Mouse (Mus musculus) intestine, embryonic 16.5 days (tissue): ENCODE measurements around the gene Kank1. TPM values are rescaled to one million over a fixed set of nuclear protein-coding genes. Genes with fewer than 3 reads are reported as not detected.

Experiments
- ATAC-seq: fragments of 200-750 bp; cut with Nextera tagmentation; 2 replicates; pipeline ENCODE4 v1.8.0; 2017; ENCODE audit warnings: moderate TSS enrichment, moderate library complexity
- H3K27ac ChIP-seq: fragments of 300-500 bp; sonication (generic); 2 replicates; pipeline ENCODE4 v1.5.1; 2014; ENCODE audit warnings: mild to moderate bottlenecking, low read length
- H3K27me3 ChIP-seq: fragments of 300-500 bp; sonication (generic); replicated peaks from 2 replicates; pipeline ENCODE4 v1.6.1; 2014; ENCODE audit warnings: low read length, control low read depth, mixed read lengths; ENCODE audit not compliant: control insufficient read depth, insufficient read depth
- H3K36me3 ChIP-seq: fragments of 300-500 bp; sonication (generic); 2 replicates; pipeline ENCODE4 v1.6.1; 2014; ENCODE audit warnings: low read length, control low read depth; ENCODE audit not compliant: control insufficient read depth, insufficient read depth
- H3K4me1 ChIP-seq: fragments of 300-500 bp; sonication (generic); 2 replicates; pipeline ENCODE4 v1.6.1; 2014; ENCODE audit warnings: low read length, control low read depth, mixed read lengths; ENCODE audit not compliant: control insufficient read depth, insufficient read depth
- H3K4me2 ChIP-seq: fragments of 300-500 bp; sonication (generic); 2 replicates; pipeline ENCODE4 v1.6.1; 2014; ENCODE audit warnings: low read depth, low read length, control low read depth
- H3K4me3 ChIP-seq: fragments of 300-500 bp; sonication (generic); 2 replicates; pipeline ENCODE4 v1.5.1; 2014; ENCODE audit warnings: mild to moderate bottlenecking, low read length
- H3K9ac ChIP-seq: fragments of 300-500 bp; sonication (generic); 2 replicates; pipeline ENCODE4 v1.6.1; 2014; ENCODE audit warnings: low read depth, low read length
- H3K9me3 ChIP-seq: fragments of 300-500 bp; sonication (generic); 2 replicates; pipeline ENCODE4 v1.6.1; 2016; ENCODE audit warnings: low read length, control low read depth; ENCODE audit not compliant: control insufficient read depth
- WGBS: fragments of 180-500 bp; shearing (Covaris S2); extraction: QIAGEN DNeasy Blood & Tissue Kit; methylation state at CpG from one replicate; pipeline ENCODE4 v1.1.7; 2014; 5-methylcytosine and 5-hydroxymethylcytosine counted together
- polyA plus RNA-seq: library from polyadenylated mRNA; unstranded; fragments of >200 nt; fragmentation: Nextera tagmentation; extraction: Ambion mirVana; gene quantifications from 2 replicates; pipeline ENCODE4 v1.2.1, GENCODE M21; 2015

Kank1 gene
- polyA plus RNA-seq, 1 experiment from 2014 or later, result 16.1 TPM

DNA sequence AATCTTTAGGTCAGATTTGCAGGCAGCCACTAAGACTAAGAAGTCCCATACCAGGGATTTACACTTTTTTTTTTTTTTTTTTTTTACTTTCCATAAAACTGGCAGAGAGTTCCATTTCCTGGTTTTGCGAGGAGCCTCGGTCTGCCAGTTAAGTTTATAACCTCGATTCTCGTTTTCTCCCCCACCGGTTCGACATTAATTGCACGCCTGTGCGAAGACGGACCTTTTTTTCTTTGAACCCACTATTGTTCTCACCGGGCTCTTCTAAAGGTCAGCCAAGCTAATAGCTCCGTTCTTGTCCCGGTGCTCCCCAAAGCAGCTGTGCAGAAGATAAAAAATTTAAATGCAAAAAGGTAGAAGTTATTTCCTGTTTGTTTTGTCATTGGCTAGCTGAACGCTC lies 12.5 kb downstream of the Kank1 start:
- Histone ChIP-seq H3K4me3 (no peak overlapping the region), H3K27ac (no peak overlapping the region), H3K9ac (no peak overlapping the region), H3K4me2 (peak overlapping the region; percentile 33; the same call in 1 of the 2 replicates), H3K36me3 (no peaks in the 10 kb centered on the region), H3K27me3 (no peaks in the 10 kb centered on the region), H3K9me3 (no peaks in the 10 kb centered on the region), H3K4me1 (peaks cover 17% of the 10 kb centered on the region)
- 40% methylated on average over 13 of the region's 13 CpGs for WGBS
- 0 out of 2 replicates have a peak, but pooled peaks have one; percentile 41 for ATAC-seq

DNA sequence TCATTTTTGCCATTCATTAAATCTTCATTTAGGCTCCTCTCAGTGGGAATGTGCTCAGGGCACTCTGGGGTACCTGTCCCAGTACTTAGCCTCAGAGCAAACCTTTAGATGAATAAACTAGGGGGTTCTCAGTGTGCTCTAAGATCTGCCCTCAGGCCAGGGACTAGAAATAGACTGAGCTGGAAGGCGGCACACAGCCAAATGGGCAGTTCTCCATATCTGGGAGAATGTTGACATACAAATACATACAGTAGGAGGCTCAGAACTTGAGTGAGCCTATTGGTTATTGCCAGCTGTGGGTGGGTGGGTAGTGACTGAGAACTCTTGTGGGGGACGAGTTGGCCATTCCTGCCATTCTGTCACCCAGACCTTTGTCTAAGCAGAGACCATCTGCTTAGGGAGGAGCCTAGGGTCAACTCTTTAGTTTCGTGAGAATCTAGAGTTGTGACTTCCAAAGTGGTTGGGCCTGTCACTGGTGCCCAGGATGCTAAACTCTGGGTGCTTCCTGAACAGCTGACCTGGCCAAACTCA lies 14.9 kb downstream of the Kank1 start:
- H3K9ac ChIP-seq, result no peak overlapping the region
- H3K27ac ChIP-seq, result no peak overlapping the region
- no peak for ATAC-seq
- H3K27me3 ChIP-seq, result no peaks in the 10 kb centered on the region
- H3K4me3 ChIP-seq, result no peak overlapping the region
- H3K4me1 ChIP-seq, result peaks cover 15% of the 10 kb centered on the region
- H3K36me3 ChIP-seq, result no peaks in the 10 kb centered on the region
- no peak overlapping the region for H3K4me2 ChIP-seq
- H3K9me3 ChIP-seq, result no peaks in the 10 kb centered on the region
- 84% methylated on average over 3 of the region's 3 CpGs for WGBS

DNA sequence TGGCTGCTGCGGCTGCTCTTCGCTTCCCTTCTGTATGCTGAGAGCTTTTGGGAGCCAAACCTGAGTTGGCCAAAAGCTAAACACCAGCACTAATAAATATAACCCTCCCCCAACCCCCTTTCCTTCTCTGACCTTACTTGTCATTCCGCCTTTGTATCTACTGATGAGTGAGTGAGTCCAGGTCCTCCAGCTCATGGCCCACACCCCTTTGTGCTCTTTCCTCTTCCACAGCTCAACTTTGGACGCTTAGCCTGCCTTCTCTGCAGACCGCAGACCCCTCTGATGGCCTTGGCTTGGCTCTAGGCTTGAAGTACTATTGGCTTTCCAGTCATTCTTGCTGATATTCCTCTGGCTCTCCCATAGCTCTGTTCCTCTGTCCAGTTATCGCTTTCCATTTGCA lies 16.4 kb downstream of the Kank1 start:
- no peaks in the 10 kb centered on the region for H3K9me3 ChIP-seq
- no peak overlapping the region for H3K27ac ChIP-seq
- H3K4me3 ChIP-seq, result no peak overlapping the region
- no peak for ATAC-seq
- 87% methylated on average over 6 of the region's 6 CpGs for WGBS
- no peaks in the 10 kb centered on the region for H3K36me3 ChIP-seq
- no peak overlapping the region for H3K9ac ChIP-seq
- H3K4me2 ChIP-seq, result no peak overlapping the region
- H3K27me3 ChIP-seq, result no peaks in the 10 kb centered on the region
- peaks cover 7% of the 10 kb centered on the region for H3K4me1 ChIP-seq

DNA sequence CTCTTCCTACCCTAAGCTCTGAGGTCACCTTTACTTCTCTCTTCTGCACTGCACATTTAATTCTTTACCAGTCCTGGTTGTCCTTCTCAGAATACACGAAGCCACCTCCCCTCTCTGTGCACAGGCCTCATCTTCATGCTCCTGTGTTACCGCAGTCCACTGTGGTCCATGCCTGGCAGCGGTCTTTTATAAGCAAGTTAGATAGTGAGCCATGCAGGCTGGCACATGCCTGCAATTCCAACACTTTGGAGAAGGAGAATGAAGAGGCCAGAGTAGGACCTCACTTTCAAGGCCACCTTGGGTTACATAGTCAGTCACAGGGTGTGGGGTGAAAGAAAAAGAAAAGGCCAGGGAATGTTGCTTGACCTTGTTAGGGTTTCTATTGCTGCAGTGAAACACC lies 16.9 kb downstream of the Kank1 start:
- Histone ChIP-seq H3K36me3 (no peaks in the 10 kb centered on the region), H3K4me2 (no peak overlapping the region), H3K27me3 (no peaks in the 10 kb centered on the region), H3K4me1 (peaks cover 6% of the 10 kb centered on the region), H3K27ac (no peak overlapping the region), H3K4me3 (no peak overlapping the region), H3K9ac (no peak overlapping the region), H3K9me3 (no peaks in the 10 kb centered on the region)
- 88% methylated on average over 3 of the region's 3 CpGs for WGBS
- ATAC-seq, result no peak

DNA sequence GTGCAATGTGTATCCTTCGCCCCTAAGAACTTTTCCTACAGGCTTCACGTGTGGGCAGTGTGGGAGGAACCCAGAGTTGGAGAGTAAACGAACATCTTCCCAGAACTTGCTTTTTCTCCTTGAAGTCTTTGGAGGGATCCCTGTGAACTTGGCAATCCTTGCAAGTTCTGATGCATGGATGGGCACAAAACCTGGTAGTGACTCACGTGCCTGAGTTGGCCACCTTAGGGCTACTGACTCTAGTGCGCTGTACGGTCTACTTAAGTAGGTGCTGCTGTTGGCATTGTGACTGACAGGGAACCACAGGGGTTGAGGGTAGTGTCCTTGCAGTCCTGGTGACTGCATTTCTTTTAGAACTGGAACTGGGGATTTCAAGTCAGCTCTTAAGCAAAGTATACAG lies 21.5 kb downstream of the Kank1 start:
- no peak for ATAC-seq
- H3K4me2 ChIP-seq, result no peak overlapping the region

DNA sequence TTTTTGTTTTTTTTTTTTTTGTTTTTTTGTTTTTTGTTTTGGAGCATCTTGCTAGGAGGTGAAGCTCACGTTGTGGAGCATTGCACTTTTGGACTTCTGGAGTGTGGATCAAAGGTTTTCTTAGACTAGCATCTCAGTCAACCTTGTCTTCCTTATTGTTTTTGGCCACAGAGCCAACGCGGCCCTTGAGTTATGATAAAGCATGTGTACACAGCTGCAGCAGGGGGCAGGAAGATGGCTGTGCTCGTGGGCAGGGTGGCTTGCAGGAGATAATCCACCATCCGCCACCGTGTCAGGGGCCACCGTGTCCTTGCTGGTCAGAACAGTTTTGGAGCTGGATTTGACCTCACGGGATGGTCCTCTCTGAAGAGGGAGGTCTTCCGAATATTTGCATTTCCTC lies 29.4 kb downstream of the Kank1 start:
- no peak overlapping the region for H3K4me3 ChIP-seq
- H3K4me1 ChIP-seq, result peaks cover 7% of the 10 kb centered on the region
- H3K27me3 ChIP-seq, result no peaks in the 10 kb centered on the region
- H3K4me2 ChIP-seq, result no peak overlapping the region
- ATAC-seq, result no peak
- WGBS, result 47% methylated on average over 9 of the region's 9 CpGs
- H3K9me3 ChIP-seq, result no peaks in the 10 kb centered on the region; the same call in 1 of the 2 replicates
- no peaks in the 10 kb centered on the region for H3K36me3 ChIP-seq
- no peak overlapping the region for H3K9ac ChIP-seq
- no peak overlapping the region for H3K27ac ChIP-seq

More for the DNA sequence above, 21.5 kb downstream of the Kank1 start:
- Histone ChIP-seq H3K27ac (no peak overlapping the region), H3K4me3 (no peak overlapping the region), H3K4me1 (no peaks in the 10 kb centered on the region), H3K36me3 (no peaks in the 10 kb centered on the region), H3K27me3 (no peaks in the 10 kb centered on the region), H3K9ac (no peak overlapping the region), H3K9me3 (no peaks in the 10 kb centered on the region)
- 77% methylated on average over 6 of the region's 6 CpGs for WGBS

DNA sequence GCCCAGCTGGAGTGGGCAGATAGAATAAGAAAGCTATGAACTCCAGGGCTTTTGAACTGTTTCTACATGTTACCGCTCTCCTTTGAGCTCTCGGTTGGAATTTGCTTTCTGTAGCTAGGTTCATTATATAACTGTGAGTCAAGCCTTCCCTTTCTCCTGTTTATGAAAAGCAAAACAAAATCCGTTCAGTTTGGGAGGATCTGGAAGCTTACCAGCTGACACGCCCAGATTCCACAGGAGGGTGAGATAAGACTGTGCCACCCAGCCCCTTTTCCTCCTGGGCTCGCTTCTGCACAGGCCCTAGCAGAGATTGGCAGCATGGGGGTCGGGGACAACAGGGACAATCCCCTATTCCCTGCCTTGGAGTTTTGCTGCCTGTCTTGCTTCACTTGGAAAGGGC lies 30.5 kb downstream of the Kank1 start:
- no peak overlapping the region for H3K9ac ChIP-seq
- H3K36me3 ChIP-seq, result no peaks in the 10 kb centered on the region
- H3K4me2 ChIP-seq, result no peak overlapping the region
- ATAC-seq, result 0 out of 2 replicates have a peak, but pooled peaks have one; percentile 36
- no peak overlapping the region for H3K27ac ChIP-seq
- 36% methylated on average over 6 of the region's 6 CpGs for WGBS
- H3K4me3 ChIP-seq, result no peak overlapping the region
- no peaks in the 10 kb centered on the region for H3K27me3 ChIP-seq
- H3K4me1 ChIP-seq, result peaks cover 7% of the 10 kb centered on the region
- no peaks in the 10 kb centered on the region; the same call in 1 of the 2 replicates for H3K9me3 ChIP-seq

DNA sequence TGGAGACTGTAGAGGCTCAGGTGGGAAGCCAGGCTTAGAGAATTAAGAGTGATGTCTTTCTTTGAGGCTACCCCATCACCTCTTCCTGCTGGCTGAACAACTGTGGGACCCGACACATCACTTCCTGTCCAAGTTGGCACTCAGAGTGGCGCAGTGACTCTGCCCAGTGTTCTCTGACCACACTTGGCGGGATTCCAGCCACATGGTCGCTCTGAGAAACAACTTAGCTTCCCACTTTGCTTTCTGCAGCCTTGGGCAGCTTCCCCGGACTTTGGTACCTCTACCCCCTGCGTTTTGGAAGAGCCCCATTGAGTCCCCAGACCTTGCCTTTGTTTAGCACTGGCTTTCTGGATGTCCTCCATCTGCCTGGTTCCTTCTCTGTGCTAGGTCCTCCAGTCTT lies 31.8 kb downstream of the Kank1 start:
- Histone ChIP-seq H3K36me3 (no peaks in the 10 kb centered on the region), H3K9me3 (no peaks in the 10 kb centered on the region; the same call in 1 of the 2 replicates), H3K27me3 (no peaks in the 10 kb centered on the region), H3K27ac (no peak overlapping the region), H3K4me3 (no peak overlapping the region), H3K4me2 (no peak overlapping the region), H3K9ac (no peak overlapping the region), H3K4me1 (peaks cover 7% of the 10 kb centered on the region)
- WGBS, result 81% methylated on average over 6 of the region's 6 CpGs
- no peak for ATAC-seq

DNA sequence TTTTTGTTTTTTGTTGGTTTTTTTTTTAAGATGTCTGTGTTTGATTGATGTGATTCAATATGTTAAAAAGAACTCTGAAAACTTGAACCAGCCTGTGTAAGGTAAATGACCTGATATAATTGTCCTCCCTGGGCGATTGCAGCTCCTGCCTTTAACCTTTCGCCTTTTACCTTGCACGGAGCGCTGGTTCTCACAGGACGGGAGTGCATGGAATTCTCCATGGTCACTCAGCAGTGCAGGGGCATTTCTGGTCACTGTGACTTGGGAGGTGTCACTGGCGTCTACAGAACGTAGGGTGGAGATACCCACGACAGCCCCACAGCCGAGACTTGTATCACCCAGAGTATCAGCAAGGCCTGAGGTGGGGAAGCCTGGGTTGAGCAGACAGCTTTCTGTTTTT lies 34.8 kb downstream of the Kank1 start:
- H3K4me2 ChIP-seq, result no peak overlapping the region
- no peak overlapping the region for H3K4me3 ChIP-seq
- no peaks in the 10 kb centered on the region for H3K36me3 ChIP-seq
- no peak overlapping the region for H3K9ac ChIP-seq
- H3K9me3 ChIP-seq, result no peaks in the 10 kb centered on the region; the same call in 1 of the 2 replicates
- 67% methylated on average over 9 of the region's 9 CpGs for WGBS
- H3K27me3 ChIP-seq, result no peaks in the 10 kb centered on the region
- no peak overlapping the region for H3K27ac ChIP-seq
- peaks cover 7% of the 10 kb centered on the region; the same call in 1 of the 2 replicates for H3K4me1 ChIP-seq
- ATAC-seq, result no peak

DNA sequence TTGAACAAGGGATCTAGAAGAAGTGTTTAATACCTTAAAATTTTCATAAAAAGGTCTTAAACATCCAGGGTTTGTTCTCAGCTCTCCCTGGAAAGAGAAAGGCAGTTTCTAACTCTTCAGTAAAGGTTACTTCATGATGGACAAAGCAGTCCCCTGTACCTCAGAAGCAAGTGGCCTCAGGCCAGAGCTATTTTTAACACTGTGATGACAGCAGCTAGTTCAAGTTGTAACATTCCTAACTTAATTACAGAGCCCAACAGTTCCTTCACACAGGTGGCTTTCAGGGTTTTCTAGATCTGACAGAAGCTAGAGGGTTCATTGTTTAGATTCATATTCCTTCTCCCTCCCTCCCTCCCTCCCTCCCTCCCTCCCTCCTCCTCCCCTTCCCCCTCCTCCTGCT lies 36.4 kb downstream of the Kank1 start:
- H3K4me3 ChIP-seq, result no peak overlapping the region
- H3K4me2 ChIP-seq, result no peak overlapping the region
- no peaks in the 10 kb centered on the region; the same call in 1 of the 2 replicates for H3K9me3 ChIP-seq
- no peak for ATAC-seq
- H3K27me3 ChIP-seq, result no peaks in the 10 kb centered on the region
- no peaks in the 10 kb centered on the region for H3K4me1 ChIP-seq
- H3K27ac ChIP-seq, result no peak overlapping the region
- H3K9ac ChIP-seq, result no peak overlapping the region
- H3K36me3 ChIP-seq, result no peaks in the 10 kb centered on the region
